Mouse (Mus musculus) embryo, embryonic 9.5 days (tissue): ENCODE measurements around the gene Galnt16.

ENCODE experiments used
- DNase-seq: peaks from one replicate; pipeline ENCODE4 v3.0.0-alpha.2; 2017; ENCODE audit errors: extremely low spot score

The Galnt16 gene

DNA sequence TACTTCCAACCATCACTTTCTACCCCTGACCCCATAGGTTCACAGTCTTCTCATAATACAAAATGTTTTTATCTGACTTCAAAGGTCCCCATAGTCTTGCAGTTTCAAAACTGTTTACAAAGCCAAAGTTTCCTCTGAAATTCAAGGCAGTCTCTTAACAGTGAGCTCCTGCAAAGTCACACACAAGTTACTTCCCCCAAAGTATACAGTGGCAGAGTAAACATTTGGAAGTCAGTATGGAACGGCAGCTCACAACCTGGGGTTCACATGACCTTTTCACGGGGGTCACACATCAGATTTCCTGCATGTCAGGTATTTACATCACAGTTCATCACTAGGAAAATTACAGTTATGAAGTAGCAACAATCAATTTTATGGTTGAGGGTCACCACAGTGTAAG is 145.9 kb downstream of the Galnt16 start:
- no peak for DNase-seq

DNA sequence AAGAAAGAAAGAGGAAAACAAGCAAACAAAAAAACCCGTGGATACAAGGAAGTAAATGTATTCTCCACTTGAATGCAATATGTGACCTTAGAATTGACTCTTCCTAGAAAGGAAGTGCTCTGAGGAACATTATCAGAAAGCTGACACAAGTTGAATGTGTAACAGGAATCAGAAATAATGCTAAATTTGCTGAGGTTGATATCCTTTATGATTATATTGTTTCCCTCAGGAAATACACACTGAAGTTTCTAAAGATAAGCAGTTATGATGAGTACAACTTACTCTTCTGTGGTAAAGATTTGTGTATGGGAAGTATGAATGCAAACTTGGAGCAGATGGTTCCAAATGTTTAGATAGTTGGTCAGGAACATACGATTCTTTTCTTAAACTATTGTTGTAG is 150.3 kb downstream of the Galnt16 start:
- no peak for DNase-seq

DNA sequence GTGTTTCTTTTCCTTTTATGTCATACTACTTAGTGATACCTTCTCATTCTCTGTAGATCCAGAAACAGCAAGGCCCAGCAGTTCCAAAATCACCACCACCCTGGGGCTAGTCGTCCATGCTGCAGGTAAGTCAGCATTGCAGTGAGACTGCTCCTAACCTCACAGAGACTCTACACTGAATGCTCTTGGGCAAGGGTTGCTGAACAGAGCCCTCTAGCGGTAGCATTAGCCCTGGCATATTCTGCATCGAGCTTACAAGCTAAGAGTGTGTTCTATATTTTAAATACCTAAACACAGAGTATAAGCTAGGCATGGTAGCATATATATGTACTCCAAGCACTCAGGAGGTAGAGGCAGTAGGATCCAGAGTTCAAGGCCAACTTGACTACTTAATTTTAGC is 155.1 kb downstream of the Galnt16 start:
- DNase-seq: peak; percentile 35
